Mouse (Mus musculus) cortical plate, adult 2 months (tissue): ENCODE measurements around the gene Ptprg.

ENCODE experiments used
- CTCF ChIP-seq: fragments of 200-500 bp; IDR thresholded peaks from 2 replicates; pipeline ENCODE4 v1.5.1; 2011; ENCODE audit warnings: mild to moderate bottlenecking, control low read depth, low read length; ENCODE audit not compliant: insufficient read depth; ENCODE audit errors: extremely low read depth
- POLR2A ChIP-seq: fragments of 200-500 bp; IDR thresholded peaks from 2 replicates; pipeline ENCODE4 v1.6.1; 2011; ENCODE audit warnings: mild to moderate bottlenecking, low read length, control low read depth; ENCODE audit not compliant: insufficient read depth; ENCODE audit errors: extremely low read depth

- TF ChIP-seq CTCF (no peak), POLR2A (no peak)
These were observed 614.3 kb downstream of the Ptprg start for GRCm38 (mm10) chr14:12167651-12168050.
